Mouse (Mus musculus): ENCODE data around the gene Ncoa4.
A peak's percentile ranks its signal among the peaks of the same experiment; 100 is the strongest.
"Not testable (repeated sequence)": the region's sequence is repeated elsewhere in the genome, so short reads cannot be mapped to it uniquely, and the experiment has no call there.

Ncoa4 gene

DNA sequence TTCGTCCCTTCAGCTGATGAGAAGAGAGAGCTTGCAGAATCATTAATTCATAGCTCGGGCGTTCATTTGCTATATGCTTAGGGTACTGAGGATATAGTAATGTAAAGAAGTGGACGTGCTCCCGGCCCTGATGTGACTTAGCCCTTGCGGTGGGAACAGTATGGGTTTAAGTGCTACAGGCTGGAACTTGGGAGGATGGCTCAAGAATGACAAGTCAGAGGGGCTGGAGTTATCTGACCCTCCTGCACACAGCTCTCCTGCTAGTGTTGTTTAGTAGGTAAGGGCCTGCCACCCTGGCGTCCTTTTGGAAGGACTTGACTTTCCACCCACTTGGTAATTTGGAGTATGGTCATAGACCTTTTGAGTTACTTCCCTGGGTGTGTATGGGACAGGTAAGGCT, 898 bp downstream of the Ncoa4 start:
- no peak for DNase-seq (ENCODE audit: low spot score in 2 of 2)

- peak in 1 of 2 experiments; percentile 33 for DNase-seq (ENCODE audit: low spot score in 2 of 2)
Measured at GRCm38 (mm10) chr14:32161090-32161885, 1.6 kb downstream of the Ncoa4 start.

GRCm38 (mm10) chr14:32162231-32162630, 2.6 kb downstream of the Ncoa4 start:
- no peak for DNase-seq (ENCODE audit: low spot score in 2 of 2)

- no peak for DNase-seq (ENCODE audit: low spot score in 2 of 2)
Measured at GRCm38 (mm10) chr14:32163203-32163888, 3.7 kb downstream of the Ncoa4 start.

DNA sequence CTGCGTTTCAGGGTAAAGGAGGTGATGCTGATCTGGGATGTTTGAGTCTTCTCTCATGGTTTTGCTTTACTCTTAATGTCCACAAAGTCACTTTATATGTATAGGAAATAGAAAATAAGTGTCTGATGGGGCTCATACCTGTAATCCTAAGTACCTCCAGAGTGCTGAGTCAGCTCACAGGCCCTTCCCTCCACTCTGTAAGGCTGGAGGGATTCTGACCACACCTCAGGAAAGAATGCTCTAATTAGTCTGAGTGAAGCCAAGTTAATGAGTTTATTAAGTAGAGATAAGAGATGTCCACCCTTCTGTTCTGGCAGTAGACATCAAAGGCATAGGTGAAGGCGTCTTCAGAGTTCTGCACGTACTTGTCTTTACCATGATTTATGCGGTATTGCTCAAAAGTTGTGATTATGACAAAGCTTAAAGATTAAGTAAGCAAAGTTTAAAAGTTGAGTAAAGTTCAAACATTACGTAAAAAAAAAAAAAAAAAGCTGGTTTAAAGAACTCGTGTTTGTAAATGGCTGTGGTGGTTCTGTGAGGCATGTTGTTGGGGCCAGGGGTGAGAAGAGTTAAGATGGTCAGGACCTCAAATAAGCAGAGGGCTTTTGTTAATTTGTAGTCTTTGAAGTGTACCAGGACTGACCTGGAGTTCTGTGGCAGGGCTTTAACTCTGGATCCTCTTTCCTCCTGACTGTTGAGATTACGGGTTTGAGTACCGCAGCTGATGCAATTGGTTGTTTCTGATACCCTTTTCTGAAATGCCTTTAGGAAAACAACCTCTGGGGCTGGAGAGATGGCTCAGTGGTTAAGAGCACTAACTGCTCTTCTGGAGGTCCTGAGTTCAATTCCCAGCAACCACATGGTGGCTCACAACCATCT, 4.7 kb downstream of the Ncoa4 start:
- no peak for DNase-seq (ENCODE audit: low spot score in 2 of 2)

DNA sequence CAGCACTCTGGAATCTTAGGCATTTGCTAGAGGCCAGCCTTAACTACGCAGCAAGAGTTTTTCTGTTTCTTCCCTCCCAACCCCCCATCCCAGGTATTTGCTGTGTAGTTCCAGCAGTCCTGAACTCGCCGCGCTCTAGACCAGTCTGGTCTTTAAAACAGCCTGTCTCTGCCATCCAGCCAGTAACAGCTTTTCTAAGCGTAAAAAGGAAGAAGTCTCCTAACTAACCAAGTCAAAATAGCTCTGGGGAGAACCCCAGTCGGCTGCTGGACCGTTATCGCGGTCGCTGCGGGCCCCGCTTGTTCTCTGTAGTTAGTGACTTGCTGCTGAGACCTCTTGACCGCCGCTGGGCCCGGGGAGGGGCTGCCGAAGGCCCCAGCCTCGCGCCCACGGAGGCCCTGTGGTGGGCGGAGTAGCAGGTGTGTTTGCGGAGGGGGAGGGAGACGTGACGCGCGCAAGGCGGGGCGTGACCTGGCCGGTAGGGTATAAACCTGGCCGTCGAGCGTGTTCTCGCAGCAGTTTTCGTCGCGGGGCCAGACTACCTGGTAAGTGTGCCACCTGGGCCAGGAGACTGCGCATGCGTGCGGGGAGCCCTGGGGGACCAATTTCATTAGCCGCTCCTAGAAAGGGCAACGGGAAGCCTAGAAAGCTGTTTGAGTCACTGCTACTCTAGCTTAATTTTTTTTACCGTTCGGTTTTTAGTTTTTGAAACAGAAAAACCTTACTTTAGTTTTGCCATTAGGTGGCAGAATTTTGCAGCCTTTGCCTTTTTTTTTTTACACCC, 5.8 kb downstream of the Ncoa4 start:
- DNase-seq (ENCODE audit: low spot score in 2 of 2) = peak; percentile 88 to 95

- no peak for DNase-seq (ENCODE audit: low spot score in 2 of 2)
Measured at GRCm38 (mm10) chr14:32166062-32166441, 6.4 kb downstream of the Ncoa4 start.

DNA sequence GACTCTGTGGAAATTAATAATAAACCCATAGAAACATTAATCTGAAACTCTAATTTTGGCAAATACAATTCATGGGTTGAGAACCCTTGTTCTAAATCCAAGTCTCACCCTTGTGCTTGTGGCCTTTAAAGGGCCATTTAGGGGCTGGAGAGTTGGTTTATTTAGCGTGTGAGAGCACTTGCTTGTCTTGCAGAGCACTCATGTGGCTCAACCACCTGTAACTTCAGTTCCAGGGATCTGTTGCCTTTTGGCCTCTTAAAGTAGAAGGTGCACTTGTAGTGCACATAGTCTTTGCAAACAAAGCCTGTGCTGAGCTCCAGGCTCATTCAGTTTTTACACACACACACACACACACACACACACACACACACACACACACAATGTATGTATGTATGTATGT, 7.2 kb downstream of the Ncoa4 start:
- DNase-seq (ENCODE audit: low spot score in 2 of 2) = no peak

DNA sequence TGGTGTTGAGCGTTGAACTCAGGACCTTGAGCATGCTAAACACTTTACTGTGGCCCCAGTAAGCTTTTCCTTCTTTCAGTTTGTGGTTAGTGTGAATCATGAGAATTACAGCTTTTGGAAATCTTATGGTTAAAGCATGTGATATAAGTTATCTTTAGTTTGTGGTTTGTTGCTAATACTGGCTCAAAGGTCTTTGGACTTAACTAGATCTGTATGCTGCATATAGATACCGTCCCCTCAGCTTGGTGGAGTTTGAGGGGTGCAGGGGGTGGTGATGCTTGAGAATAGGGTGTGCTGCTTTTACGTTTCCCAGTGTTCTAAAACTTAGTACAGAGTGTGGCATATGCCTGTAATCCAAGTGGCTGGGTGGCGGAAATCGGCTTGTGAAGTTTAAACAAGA, 7.7 kb downstream of the Ncoa4 start:
- DNase-seq (ENCODE audit: low spot score in 2 of 2) = no peak

DNA sequence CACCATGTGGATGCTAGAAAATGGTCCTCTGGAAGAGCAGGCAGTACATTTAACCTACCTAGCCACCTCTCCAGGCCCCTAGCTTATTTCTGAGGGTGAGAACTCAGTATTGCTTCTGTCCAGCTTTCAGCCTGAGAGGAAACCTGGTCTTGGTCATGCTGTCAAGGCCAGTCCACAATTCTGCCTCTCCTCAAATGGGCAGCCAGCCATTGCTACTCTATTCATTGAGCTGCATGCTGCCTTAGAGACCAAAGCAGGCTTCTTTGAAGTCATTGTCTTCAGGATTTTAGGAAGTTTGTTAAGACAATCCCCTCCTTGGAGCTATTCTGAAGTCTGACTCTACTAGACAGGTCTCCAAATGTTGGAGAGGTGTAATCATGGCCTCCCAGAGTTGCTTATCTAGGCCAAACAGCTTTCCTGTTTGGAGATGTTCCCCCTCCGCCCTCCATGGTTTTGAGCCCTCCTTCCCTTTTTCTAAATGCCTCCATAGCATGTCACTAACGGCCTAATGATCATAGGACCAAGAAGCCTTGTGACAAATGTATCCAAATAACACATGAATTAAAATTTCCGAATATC, 9.1 kb downstream of the Ncoa4 start:
- DNase-seq (ENCODE audit: low spot score in 2 of 2) = peak; percentile 73 to 77

DNA sequence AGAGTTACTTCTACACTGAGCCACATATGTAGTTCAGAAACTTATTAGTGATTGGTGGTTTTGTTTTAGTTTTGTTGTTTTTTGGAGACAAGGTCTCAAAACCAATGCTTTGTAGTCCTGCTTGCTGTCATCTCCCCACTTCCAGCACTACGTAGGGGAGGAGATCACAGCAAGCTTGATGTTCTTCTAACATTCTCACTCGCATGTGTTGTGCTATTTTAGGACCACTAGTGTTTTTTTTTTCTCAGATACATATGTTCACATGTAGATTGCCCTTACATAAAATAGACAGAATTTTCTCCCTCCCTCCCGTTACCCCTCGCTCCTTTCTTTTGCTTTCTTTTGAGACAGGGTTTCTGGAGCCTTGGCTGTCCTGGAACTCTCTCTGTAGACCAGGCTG, 10.5 kb downstream of the Ncoa4 start:
- peak in 1 of 2 experiments; percentile 50 for DNase-seq (ENCODE audit: low spot score in 2 of 2)

GRCm38 (mm10) chr14:32175310-32175709, 15.6 kb downstream of the Ncoa4 start:
- DNase-seq (ENCODE audit: low spot score in 2 of 2) = peak in 1 of 2 experiments; percentile 41

DNA sequence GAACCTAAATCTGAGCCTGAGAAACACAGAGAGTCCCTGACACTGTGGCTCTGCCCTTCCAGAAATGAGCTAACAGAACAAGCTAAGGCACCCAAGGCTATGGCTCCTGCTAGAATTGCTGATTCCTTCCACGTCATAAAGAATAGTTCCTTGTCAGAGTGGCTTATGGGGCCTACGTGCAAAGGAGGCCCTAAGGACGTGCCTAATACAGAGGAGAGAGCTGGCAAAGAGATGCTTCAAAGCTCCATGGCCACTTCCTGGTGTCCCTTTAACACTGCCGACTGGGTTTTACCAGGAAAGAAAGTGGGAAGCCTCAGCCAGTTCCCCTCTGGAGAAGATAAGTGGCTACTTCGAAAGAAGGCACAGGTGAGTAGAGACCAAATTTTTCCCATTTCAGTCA, 16.9 kb downstream of the Ncoa4 start:
- not testable (repeated sequence) for DNase-seq (ENCODE audit: low spot score in 2 of 2)

- no peak for DNase-seq (ENCODE audit: low spot score in 2 of 2)
Measured at GRCm38 (mm10) chr14:32179393-32180195, 19.9 kb downstream of the Ncoa4 start.

DNA sequence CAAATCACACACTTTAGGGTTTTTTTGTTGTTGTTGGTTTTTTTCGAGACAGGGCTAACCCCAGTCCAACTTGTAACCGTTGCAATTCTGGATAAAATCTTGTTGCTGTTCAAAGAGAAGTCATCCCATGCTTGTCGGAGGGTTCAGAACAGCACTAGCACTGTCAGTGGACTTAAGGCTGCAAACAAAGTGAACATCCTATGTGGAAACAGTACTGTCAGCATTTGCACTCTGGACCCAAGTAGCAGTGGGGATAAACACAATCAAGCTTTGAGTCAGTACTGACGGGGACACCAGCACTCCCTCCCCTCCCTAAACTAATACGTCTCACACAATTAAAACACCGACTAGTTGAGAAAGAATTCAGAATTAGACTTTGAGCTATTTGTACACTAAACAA, 21.2 kb downstream of the Ncoa4 start:
- DNase-seq (ENCODE audit: low spot score in 2 of 2) = no peak

DNA sequence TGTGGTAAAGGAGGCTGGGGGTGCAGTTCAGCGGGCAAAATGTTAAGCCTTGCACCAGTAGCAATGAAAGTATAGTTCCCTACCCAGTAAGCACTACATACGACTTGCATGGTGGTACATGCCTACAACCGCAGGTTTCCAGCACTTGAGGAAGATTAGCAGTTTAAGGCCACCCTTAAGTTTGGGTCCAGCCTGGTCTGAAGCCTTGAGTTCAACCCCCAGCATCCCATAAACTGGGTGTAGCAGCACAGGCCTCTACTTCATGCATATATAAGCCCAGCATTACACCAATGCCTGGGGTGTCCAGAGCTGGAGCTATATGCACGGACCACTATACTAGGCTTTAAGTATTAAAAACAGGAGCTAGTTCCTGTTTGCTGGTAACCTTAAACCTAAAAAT, 24.2 kb downstream of the Ncoa4 start:
- no peak for DNase-seq (ENCODE audit: low spot score in 2 of 2)

- no peak for DNase-seq (ENCODE audit: low spot score in 2 of 2)
Measured at GRCm38 (mm10) chr14:32190627-32191391, 31.1 kb downstream of the Ncoa4 start.

GRCm38 (mm10) chr14:32191926-32192325, 32.3 kb downstream of the Ncoa4 start:
- no peak for DNase-seq (ENCODE audit: low spot score in 2 of 2)

- DNase-seq (ENCODE audit: low spot score in 2 of 2) = peak; percentile 55 to 77
Measured at GRCm38 (mm10) chr14:32192437-32192836, 32.8 kb downstream of the Ncoa4 start.
